Mouse (Mus musculus) kidney, postnatal 25 days (tissue): ENCODE results near the gene Rab20.
"Not testable (repeated sequence)": the region's sequence is repeated elsewhere in the genome, so short reads cannot be mapped to it uniquely, and the experiment has no call there.

Source experiments
- DNase-seq, 2 experiments: peaks; one replicate each; pipeline ENCODE4 v3.0.0; 2021; ENCODE audit warnings: mixed read lengths in 2 of 2

The Rab20 gene

DNA sequence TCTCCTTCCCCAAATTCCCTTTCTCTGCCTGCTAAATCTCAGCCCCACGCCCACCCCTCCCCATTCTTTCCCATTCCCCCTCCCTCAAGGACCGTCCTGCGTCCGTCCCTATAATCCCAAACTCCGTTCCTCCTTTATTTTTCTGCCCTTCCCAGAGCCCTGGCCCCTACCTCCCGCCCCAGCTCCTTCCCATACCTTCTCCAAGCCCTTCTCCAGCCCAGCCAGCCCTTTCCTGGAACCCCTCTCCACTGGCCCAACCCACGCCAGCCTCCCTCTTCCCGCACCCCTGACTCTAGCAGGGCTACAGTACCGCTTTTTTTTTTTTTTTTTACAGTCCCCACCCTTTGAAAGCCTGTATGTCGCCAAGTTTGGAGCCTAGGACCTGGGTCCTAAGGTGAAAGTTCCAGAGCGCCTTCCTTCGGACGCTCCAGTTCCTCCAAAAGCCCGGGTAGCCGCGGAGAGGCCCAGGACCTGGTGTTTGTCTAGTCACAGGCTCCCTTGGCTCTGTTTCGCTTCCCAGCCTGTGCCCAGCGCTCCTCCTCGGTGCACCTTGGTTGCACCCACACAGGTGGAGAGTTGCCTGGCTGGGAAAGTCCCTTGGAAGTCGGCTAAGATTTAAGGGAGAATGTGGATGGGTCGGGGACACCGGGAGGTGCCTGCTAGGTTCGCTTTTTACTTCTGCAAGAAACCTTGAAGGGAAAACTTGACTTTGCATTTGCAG is 457 bp upstream of the Rab20 start:
- DNase-seq: peak; percentile 53 to 78

DNA sequence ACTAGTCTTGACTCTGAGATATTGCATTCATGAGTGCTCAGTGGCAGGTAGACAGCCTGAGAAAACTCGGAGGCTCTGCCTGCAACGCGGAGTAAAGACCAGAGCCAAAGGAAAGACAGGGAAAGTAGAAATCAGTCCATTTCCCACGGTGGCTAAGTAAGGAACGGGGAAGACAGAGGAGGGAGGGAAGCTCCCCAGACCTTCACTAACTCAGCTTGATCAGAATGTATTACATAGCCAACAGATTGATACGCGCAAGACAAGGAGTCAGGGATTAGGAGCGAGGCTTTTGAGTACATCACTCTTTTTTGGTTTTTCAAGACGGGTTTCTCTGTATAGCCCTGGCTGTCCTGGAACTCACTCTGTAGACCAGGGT is 1.3 kb downstream of the Rab20 start:
- no peak for DNase-seq

DNA sequence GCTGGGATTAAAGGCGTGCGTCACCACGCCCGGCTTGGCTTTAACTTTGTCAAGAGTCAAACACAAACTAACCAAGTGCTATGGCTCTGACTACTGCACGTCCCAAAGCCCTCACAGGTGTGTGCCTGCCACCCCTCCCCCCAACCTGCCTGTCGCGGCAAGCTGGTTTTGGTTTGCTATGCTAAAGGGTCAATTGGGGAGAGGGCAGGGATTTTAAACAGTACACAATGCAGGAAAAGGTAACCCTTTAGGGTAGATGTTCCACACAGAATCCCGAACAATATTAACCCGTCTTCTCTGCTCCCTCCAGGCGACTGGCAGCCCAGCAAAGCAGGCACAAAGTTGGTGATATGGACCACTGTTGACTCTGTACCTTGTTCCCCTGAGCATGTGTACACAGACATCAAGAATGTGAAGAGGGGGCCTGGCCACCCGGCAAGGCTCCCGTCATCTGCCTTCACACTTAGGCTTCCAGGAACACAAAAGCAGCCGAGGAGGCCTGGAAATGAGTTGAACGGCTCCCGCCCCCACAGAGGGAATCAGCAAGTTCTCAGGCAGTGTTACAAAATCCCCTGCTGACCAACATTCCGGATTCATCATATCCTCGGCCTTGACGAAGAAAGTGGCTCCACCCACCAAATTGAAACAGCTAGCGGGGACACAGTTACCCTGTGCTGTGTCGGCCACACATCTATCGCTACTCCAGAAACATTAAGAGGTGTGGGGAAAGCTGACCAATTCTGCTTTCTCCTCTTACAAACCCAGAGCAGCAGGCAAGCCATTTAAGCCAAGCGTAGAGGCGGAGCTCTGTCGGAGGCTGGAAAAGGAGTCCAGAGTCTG is 2.0 kb downstream of the Rab20 start:
- peak; percentile 70 to 84 for DNase-seq

DNA sequence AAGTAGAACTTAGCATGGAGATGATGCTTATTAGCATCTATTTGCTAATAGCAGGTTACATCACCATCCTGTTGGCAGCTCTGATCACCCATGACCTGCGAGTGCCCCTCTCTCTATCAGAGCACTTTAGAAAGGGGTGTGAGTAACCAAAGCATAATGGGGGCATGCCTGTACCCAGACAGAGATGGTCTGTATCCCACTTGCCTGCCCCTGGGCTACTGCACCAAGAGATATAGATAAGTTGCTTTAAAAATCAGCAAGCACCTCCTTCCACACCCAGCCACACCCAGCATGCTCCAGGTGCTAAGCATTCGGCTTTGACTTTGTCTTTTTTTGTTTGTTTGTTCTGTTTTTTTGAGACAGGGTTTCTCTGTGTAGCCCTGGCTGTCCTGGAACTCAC is 2.6 kb downstream of the Rab20 start:
- DNase-seq: no peak

DNA sequence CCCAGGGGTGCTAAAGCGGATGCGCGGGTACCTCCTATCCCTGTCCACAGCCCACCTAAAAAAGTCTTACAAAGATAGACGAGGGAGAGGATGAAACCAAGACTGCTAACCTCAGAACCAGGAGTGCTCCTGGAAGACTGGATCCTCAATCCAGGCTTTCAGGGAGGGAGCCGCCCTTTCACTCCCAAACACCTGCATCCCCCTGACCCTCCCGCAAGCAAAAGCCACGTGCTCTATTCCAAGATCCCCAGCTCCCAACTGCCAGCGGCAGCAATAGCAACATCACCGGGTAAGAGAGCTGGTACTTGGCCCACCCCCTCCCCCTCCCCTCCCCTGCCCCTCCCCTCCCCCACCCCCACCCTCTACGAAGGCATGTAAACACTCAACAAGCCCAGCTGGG is 3.1 kb downstream of the Rab20 start:
- DNase-seq: no peak

DNA sequence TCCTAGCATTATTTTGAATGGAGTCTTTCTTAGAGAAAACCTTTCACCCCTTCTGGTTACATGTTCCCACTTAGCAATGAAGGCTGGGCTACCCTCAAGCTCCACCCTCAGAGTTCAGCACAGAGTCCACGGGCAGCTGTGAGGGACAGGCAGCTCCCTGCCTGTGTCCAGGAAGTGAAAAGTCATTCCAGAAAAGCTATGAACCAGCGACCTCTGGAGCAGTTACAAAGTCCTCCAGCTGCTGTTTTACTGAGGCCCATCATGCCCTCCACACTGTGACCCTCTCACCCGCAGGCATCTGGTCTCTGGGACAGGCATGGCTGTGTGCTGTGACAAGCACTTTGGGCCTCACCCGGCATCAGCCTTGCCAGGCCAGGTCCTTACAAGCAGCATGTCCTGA is 5.4 kb downstream of the Rab20 start:
- DNase-seq: peak; percentile 87 to 95

DNA sequence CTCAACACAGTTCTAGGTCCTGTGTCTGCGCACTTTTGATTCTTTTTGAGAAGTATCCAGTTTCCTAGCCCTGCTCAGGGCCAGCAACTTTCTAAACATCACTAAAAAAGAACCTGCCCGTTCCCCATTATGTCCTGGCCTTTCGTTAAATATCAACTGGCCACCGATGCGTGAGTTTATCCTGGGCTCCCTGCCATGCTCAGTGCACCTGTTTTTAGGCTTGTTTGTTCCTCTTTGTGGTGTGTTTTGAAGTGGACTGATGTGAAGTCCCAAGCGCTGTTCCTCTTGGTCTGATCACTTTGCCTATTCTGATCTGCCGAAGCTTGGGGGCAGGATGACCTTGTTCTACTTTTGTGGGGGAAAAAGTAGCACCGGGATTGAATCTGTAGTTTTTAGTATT is 7.2 kb downstream of the Rab20 start:
- DNase-seq: peak; percentile 89 to 91

DNA sequence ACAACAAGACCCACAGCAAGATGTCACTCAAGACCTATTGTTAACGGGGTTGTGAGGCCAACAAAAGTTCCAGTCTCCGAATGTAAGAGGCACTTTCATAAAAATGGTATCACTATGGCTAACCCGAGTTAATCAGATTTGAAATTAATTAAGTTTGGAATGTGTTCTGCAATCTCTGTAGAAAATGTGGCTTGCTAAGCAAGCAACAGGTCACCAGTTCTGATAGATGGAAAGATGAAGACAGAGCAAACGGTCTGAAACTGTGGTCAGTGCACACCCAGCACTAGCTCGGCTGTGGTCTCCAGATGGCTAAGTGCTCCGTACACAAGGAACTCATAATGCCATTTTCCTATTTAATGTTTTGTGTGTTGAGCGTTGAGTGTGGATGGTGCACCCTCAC is 7.8 kb downstream of the Rab20 start:
- no peak for DNase-seq

DNA sequence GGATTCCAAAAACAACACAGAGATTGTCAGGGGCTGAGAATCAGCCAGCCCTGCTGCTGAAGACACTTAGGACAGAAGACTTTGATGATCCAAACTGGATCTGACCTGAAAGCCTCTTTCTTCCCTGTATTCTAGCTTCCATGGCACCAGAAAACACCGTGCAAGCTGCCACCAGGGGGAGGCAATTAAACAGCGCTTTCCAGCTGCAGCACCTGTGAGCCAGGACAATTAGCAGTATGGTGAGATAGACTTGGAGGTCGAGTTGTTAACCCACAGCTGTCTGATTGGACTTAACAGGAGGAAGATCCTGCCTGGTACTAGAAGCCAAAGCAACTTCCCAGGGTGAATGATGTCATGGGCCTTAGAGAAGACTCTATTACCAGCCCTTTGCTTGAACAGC is 9.4 kb downstream of the Rab20 start:
- DNase-seq: peak; percentile 86 to 89

DNA sequence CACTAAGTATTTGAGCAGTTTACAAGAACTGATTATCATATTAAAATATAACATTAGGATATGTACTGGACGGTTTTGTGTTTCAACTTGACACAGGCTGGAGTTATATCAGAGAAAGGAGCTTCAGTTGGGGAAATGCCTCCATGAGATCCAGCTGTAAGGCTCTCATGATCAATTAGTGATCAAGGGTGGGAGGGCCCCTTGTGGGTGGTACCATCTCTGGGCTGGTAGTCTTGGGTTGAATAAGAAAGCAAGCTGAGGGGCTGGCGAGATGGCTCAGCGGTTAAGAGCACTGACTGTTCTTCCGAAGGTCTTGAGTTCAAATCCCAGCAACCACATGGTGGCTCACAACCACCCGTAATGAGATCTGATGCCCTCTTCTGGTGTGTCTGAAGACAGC is 12.0 kb downstream of the Rab20 start:
- not testable (repeated sequence) for DNase-seq

DNA sequence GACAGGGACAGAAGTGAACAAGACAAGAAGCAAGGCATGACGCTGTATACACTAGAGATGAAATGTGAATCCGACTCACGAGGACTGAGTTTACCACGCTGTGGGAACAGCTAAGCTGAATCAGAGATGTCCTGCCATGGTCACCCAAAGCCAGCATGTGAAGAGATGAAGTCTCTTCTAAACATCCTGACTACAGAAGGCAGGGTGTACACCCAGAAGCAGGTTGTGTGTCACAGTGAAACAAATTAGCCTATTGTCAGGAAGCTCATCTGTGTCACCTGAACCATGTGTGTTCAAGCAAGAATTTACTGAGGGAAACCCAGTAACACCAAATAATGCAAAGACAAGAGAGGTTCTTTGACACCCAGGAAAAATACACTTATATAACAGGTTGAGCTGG is 12.9 kb downstream of the Rab20 start:
- no peak for DNase-seq

DNA sequence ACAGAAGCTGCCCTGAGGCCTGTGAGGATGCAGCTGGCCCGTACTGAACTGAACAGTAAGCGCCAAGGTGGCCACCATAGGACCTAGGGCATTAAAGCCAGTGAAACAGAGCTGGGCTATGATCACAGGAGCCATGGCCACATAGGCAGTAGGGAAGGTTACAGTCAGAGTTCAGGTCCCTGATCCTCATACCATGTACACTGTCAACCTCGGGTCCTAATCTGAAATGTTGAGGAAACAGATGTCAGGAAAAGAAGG is 13.9 kb downstream of the Rab20 start:
- DNase-seq: no peak

DNA sequence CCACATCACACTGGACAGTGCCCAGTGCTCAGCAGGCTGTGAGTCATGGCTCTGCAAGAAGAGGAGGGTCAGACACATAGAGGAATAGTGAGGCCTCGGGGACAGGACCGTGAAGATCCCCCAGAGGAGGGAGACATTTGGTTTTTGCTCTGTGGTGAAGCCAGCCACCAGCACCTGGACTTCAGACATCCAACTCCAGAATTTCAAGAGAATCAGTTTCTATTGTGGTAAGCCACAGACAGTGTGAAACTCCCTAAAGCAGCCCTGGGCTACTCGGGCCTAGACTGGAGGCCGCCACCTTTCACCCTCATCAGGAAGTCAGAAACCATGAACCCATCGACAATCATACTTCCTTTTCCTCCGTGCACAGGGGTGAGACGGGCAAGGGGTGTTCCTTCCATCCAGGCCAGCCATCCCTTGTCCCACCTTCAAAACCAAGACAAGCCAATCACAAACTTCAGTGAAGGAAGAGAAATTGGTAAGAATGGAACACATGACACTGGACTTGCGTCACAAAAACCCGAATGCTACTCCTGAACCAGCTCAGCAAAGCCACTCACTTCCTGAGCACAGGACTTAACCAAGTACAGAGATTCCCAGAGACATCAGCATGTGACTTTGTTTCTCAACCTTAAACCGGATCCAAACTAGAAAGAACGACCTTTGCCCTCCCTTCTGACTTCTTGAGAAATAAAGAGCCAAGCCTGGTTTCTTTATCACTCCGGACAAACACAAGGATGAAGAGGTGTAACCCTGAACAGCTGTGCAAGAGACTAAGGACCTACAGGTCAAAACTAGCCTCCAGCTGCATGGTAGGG is 14.4 kb downstream of the Rab20 start:
- peak; percentile 54 to 77 for DNase-seq

DNA sequence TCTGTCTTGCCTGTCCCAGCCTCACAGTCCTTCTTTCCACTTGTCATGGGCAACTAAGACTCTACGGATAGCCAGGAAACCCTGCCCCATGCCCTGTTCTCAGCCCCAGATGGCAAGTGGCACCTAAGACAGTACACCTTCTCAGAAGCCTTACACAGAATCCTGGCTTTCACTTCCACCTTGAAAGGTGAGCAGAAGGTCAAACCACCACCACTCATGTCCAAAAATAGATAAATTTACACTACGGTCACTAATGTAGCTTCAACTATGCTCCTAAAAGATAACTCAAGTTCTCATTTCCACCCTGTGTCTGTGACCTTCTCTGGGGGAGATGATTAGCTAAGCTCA is 15.0 kb downstream of the Rab20 start:
- DNase-seq: no peak

DNA sequence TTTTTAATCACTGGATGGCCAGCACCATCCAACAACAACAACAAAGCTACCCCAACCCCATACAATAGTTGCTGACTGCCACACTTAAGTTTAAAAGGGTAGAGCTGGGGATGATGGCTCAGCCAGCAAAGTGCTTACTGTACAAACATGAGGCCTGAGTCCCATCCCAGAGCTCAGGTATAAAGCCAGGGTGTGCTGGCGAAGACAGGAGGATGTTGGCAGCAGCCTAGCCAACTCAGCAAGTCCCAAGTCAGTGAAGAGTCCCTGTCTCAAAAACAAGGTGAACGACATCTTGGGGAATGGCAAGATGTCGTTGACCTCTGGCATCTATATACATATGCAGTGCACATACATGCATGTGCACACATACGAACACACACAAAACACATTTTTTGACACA is 15.9 kb downstream of the Rab20 start:
- DNase-seq: no peak

DNA sequence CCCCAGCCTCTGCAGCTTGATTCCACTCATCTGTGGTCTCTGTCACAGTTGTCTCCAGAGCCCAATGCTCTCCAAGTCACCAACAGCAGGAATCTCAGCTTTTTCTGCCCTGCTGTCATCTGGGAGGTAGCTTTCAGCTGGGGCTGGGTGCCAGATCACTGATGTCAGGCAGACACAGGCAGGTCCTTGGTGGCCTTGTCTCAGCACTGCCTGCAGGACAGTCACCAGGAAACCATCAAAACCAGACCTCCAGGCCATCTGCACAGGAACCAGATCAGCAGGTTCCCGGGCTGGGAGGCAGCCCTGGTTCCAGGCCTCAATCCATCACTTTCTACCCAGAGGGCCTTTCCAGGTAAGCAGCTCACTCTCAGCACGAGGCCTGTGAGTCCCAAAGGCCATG is 16.7 kb downstream of the Rab20 start:
- DNase-seq: no peak

DNA sequence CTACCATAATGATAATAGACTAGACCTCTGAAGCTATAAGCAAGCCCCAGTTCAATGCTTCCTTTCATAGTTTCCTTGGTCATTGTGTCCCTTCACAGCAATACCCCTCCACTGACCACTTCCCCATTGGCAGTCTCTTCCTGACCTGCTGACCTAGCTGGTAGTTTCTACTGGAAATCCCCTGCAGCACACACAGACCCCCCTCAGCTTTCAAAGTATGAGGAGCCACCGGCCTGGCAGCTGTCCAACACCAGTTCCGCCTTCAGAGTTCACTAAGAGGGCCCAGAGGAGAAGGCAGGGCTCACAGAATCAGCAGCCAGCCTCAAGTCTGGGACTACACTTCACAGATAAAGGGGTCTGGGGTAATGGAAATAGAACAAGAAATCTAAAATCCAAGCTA is 17.6 kb downstream of the Rab20 start:
- DNase-seq: peak; percentile 77 to 85

DNA sequence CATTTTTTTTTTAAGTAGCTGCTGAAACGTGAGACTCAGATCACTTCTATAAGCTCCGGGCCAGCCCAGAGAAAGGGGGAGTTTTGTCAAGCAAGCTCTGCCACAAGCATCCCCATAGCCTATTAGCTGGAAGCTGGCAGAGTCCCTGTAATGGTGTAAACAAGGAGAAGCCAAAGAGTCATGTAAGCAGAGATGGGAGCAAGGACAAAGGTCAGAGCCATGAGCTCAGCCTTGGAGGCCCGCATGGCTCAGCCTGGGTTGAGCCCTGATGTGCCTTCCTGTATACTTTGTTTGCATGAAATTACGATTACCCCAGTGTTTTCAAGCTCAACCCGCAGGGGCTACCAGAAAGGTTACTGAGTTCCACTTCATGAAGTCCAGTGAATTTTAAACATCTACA is 19.5 kb downstream of the Rab20 start:
- DNase-seq: peak; percentile 63 to 86

DNA sequence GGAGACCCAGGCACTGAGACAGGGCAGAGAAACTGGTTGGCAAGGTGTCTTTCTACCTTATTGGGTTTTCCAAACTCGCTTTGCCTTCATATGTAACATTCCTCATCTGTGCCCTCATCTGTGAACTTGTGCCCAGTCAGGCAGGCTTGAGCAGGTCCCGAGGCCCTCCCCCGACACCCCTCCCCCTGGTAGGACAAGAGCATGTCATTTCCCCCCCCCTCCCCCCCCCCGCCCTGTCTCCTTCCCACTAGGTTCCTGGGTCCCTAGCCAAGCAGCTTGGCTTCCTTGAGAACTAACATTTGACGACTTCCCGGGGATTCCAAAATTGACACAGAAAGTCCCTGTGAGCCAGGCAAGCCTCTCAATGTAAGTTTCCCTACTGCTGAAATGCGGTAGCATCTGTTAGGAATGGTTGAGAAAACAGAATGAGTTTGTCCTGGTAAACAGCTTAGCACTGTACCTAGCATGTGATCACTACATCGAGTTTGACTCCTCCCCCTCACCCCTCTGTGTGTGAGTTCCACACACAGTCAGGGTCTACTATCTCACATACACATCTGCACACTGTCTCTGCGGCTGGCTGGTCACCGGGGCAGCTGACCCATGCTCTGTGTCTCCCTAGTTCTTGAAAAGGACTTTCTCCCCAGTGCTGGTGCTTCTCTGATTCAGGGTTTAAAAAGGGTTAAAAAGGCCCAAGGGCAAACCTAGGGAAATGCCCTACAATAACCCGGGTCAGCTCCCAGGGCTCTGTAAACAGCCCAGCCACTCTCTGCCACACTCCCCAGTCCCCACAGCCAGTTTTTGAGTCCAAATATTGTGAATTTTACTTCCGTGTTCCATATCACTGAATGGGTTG is 20.3 kb downstream of the Rab20 start:
- peak; percentile 71 to 87 for DNase-seq

DNA sequence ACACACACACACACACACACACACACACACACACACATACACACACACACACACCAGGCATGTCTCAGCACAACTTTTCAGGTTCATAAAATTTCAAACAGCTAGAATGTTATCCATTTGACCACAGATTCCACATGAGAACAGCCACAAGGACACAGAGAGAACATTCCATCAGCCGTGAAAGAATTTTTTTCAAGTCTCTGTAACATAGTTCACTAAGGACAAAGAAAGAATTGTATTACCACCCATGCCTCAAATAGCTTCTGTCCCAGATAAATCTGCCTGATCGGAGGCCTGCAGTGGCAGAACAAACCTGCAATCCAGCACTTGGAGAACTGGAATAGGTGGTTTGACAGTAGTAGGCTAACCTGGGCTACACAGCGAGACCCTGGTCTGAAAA is 21.2 kb downstream of the Rab20 start:
- no peak for DNase-seq

DNA sequence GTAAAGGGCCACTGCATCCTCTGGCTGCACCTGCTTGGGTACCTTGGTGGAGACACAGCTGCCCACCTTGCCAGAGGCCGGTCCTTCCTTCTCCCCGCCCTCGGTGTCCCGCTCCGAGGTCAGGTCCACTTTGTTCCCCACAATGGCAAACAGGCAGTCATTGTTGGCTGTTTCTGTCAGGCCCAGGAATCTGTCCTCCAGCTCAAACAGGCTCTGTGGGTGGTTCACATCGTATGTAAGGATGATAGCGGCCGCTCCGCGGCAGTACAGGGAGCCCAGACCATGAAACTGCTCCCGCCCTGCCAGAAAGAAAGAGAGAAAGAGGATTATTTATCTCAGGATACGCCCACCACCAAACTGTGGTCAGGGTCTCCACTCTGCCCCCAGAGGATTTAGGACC is 24.3 kb downstream of the Rab20 start:
- no peak for DNase-seq

DNA sequence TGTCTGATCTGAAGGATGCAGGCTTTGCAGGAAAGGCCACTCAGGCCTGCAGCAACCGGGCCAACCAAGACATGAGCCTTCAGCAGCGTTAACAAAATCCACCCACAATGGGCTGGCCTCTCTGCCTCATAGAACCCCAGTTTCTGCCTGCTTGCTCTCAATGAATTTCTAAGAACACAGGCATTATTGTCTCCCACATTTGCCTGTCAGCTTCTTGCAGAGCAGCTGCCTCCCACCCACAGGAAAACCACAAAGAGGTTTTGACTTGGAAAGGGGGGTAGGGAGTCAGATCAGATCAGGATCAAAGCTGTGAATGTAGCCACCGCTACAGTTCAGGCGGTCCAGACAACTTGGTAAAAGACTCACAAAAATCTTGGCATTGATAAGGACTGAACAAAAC is 25.5 kb downstream of the Rab20 start:
- no peak for DNase-seq

DNA sequence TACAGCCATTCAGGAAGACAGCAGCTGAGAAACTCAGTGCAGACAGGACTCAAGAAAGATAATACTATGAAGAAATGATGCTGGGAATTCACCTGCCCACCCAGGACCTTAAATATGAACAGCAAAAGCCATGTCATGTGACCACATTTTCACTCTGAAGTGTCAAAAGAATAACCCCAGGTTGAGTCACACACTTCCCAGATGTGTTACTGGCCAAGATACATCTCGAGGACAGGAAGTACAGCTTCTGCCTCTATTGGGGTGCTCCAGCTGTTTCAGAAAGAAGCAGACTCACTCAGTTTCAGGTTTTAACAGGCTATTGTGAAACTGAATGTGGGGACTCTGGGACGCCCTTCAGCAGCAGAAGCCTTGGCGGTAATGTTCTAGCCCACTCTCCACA is 26.0 kb downstream of the Rab20 start:
- DNase-seq: no peak
